Mouse (Mus musculus): ENCODE results near the gene Ano2.

The Ano2 gene

GRCm38 (mm10) chr6:126086321-126086950, 396.2 kb downstream of the Ano2 start:
- DNase-seq = no peak

GRCm38 (mm10) chr6:126088489-126089265, 398.5 kb downstream of the Ano2 start:
- peak in 1 of 2 experiments; percentile 43 for DNase-seq
